Mouse (Mus musculus) urinary bladder, postnatal 25 days (tissue): ENCODE data around the gene Sdc4.

ENCODE experiments used
- DNase-seq: peaks from one replicate; pipeline ENCODE4 v3.0.0; 2022; ENCODE audit warnings: low spot score

Gene Sdc4

DNA sequence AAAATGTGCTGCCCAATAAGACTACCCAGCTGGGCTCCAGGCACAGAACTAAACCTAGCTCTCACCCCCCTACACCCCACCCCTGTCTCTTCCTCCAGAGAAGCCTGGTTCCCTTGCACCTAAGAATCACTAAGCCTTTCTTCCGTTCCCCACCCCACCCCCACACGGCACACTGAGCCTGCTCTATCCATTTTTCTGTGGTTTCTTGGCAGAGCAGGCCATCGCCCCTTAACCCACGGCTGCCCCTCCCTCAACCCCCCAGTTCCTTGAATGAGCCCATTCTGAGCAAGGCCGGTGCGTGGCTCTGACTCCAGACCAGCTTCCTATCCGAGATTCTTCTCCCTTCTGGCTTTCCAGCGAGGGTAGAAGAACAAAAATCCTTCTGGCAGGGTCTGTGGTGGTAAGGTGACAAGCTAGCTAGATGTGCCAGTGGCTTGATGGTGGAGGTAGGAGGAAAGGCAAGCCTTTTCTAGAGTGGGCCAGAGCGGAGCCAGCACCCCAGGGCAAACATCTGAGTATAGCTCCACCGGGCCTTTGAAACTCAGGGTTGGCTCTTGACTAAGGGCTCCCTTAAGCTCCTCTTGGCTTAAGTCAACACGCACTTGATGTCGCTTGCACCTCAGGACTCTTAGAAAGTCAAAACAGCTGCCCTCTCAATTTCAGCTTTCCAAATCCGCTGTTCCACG lies 40.1 kb downstream of the Sdc4 start:
- DNase-seq, result no peak

DNA sequence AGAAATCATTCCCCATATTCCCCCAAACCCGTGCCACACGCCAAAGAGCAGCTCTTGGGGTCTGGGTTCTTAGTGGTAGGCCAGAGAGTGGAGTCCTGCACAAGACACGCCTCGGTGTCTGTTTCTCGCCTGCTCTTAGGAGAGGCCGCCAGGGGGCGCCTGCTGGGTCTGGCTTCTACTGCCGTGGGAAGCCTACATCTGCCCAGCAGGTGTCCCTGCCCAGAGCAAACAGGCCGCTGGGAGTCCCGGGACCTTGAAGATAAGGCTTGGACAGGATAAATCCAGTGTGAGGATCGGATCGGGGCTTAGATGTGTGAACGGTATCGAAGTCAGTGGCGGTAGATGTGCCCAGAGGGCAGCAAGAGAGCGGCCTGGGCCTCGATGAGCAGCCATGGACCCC lies 40.8 kb downstream of the Sdc4 start, which contains the start of gene Rbpjl:
Gene Rbpjl (plus strand): TSS at position 236 of the 400 bp plus-strand sequence.
- DNase-seq, result peak; percentile 76

DNA sequence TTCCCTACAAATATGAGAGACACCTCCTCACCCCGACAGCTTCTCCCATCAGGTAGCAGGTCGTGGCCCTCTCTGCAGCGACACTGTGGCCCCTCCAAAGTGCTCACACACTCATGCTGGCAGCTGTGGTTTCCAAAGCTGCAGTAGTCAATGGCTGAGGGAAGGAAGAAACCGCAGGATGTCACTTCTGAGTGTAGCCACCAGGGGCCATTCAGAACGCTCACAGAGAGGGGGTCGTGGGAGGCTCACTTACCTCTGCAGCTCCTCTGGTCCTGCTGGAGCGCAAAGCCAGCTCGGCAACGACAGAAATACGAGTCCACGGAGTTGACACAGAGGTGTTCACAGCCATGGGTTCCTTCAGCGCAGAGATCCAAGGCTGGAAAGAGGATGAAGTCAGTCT lies 46.8 kb downstream of the Sdc4 start:
- DNase-seq, result no peak

DNA sequence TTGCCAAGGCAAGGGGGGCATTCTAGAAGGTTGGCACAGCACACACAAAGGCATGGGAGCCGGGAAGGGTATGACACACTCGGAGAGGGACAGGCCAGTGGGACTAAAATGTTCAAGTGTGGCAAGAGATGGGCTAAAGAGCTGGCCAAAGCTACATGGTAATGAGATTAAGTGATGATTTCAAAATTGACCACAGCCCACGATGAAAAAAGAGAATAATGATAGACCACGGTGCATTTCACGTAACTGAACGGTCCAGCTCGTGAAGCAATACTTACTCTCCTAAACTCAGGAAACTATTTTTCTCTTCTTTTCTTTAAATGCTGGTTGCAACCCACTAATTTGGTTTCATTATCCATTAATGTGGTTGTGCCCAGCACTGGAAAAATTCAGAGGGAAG lies 47.6 kb downstream of the Sdc4 start:
- DNase-seq, result no peak

DNA sequence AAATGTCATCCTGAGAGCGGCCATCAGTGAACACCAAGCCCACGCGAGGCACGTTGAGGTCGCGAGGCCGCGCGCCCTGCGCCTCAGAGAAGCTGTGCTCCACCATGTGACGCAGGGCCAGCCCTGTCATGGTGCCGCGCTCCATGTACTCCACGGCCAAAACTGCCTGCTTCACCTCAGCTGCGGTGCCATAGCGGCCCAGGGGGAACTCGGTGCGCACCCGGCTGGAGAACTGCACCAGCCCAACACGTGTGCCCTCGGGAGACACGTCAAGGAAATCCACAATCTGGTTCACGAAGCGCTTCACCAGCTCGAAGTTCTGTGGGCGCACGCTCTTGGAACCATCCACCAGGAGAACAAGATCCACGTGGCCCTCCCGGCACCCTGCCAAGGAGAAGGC lies 50.6 kb downstream of the Sdc4 start:
- DNase-seq, result no peak

DNA sequence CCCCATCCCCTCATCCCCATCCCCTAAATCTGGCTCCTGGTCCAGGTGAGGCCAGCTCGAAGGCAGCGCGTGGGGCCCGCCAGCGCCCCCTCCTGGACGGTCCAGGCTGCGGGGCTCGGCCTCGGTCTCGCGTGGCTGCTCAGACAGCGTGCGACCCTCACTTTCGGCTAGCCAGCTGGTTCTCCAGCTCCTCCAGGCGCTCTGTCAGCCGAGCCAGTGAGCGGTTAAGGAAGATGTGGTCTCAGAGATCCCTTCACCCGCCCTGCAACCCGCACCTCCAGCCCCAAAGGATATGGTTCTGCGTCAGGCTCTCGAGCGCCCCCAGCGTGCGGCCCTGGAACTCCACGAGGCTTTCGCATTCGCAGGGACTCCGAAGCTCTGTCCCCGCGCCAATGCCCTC lies 54.2 kb downstream of the Sdc4 start:
- peak; percentile 87 for DNase-seq

DNA sequence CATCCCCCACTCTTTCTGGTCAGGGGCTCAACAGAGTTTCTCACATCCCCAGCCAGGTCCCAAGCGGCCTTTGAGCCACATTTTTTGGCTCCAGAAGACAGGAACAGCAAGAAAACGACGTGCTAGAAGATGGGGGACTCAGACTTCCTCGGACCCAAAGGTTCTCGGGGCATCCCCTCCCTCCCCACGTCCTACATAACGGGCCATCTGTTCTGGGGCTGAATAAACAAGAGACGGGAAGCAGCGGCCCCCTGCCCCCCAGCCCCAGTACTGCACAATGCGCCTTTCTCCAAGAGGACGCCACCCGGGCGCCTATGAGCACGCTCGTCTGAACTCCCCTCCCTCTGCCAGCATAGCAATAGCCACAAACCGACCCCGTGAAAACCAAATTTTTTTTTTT lies 54.7 kb downstream of the Sdc4 start, which contains the start of gene Slpi:
Gene Slpi (minus strand): TSS at position 76 of the 400 bp plus-strand sequence.
- no peak for DNase-seq

DNA sequence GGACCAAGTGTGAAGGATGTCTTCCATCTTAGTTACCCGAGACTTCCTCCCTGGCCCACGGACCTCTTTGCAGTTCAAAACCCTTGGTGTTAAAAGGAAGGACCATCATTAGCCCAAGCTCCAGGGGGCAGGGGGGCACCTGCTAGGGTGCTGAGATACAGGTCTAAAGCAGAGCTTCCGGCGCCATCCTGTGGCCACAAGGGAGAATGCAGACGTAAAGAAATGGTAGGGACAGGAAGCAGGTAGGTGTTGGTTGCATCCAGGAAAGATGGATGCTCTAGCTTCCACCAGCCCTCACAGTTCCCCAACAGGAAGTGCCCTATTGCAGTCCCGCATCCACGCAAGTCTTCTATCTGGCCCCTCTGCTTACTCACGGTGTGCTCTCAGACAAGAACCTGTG lies 56.7 kb downstream of the Sdc4 start:
- DNase-seq, result peak; percentile 32

DNA sequence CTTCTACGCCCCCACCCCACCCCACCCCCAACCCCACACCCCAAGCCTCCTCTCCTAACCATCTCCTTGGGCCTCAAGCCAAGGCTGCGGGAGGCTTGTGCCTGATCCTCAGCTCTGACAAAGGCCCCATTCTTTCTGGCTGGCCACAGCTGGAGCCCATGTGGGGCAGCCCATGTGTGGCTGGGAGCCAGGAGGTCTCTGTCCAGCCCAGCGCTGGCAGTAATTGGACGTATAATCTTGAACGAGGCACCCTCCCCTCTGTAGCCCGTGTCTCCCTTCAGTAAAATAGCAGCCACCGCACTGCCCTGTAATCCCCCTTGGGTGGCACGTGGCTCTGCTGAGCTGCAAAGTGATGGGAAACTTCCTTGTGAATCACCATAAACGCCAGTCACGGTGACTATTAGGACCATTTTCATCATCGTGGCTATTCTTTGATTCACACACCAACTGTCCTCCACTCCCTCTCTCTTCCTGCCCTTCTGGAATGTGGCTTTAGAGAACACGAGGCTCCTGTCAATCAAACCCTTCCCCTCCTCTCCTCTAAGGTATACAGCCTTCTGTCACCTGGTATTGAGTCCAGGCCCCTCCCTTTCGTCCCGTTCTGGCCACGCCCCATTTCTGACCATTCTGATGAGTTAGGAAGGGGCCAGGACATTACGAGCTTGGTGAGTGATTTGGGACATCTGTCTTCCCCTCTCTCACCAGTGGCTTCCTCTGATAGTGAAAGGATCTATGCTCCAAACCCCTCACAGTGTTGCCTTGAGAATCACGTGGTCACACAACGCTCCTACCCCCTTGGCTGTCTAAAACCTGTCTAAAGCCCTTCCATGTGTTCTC lies 57.5 kb downstream of the Sdc4 start:
- no peak for DNase-seq

DNA sequence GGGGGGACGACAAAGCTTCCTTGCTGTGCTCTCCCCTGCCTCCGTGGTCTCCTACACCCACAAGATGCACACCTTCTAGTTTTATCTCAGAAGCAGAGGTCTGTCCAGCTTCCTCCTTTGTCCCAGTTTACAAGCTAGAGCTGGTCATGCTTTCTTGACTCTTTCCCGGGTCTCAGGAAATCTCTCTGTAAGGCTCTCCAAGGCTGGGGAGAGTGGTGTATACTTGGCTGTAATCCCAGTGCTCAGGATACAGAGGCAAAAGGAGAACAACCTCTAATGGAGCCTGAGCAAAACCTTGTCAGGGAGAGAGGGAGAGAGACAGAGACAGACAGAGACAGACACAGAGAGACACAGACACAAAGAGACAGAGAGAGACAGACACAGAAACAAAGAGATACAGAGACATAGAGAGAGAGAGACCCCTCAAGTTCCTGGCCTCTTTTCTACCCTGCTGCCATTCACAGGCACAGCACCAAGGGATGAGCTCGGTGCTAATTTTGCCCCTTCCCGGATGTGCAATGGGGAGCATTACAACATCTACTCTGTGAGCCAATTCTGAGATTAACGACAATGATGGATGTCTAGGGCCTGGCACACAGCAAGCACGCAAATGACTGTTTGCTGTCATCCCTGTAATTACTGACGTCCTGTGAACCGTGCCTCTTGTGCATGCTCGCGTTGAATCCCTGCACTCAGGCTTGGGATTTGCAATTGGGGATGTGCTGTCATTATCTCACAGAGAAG lies 59.9 kb downstream of the Sdc4 start:
- DNase-seq, result no peak

DNA sequence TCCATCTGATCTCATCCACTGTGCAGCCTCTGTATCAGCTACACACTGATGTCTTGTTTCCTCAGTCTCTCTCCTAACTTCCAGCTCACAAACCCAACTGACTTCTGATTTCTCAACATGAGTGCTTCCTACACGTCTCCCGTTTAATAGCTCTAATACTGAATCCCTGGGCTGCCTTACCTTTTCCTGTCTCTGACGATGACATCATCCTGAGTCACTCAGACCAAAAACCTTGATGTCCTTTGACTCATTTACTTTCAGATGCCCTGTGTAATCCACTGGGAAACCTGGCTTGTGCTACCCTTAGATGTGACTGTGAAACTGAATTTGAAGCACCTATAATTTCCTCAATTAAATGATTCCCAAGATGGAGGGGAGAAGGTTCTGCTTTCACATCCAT lies 60.7 kb downstream of the Sdc4 start:
- no peak for DNase-seq

DNA sequence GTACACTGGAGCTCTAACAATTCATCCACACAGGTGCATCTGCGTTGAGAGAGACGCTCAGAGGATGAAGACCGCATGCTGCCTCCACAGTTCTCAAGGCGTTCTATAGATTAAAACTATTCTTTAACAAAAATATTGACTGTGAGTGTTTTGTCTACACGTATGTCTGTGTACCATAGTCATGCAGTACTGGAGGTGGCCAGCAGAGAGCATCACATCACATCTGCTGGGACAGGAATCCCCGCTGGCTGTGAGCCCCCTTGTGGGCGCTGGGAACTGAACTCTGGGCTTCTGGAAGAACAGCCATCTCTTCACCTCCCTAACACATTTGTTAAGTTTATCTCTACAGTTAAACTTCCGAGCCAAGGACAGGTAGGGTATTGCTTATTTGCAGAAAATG lies 62.0 kb downstream of the Sdc4 start:
- no peak for DNase-seq

DNA sequence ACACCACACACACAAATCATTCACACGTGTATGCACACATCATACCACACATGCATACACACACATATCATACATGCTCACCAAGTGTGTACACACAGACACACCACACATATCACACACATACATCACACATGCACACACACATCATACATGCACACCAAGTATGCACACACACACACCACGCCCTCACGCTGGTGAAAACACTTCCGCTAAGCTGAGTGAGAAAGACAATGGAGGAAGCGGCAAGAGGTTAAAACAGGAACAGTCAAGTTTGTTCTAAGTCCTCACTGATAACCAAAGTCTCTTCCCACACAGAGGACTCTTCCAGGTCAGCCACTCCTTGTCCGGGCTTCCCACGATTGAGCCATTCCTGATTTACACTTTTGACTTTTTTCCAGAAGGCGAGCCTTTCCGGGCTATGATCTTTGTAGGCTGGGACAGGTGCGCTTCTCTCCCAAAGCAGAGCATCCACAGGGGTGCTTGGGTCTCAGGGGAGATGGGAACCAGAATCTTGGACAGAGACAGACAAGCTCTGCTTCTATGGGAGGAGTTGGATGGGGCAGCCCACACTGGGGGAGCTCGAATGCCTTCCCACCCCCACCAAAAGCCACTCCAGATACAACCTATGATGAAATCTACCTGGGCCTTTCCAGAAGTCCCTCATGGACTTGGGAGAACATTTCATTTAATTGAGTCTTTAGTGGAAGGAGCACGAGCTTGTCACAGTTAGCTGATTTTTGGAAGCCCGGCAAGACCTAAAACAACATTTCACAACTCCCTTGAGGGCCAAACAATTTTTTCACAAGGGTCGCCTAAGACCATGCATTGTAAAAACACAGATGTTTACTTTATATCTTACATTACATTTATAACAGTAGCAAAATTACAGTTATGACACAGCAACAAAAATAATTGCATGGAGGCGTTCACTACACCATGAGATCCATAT lies 65.9 kb downstream of the Sdc4 start:
- no peak for DNase-seq
